Mouse (Mus musculus) embryonic facial prominence, embryonic 14.5 days (tissue): ENCODE data around the gene Cadps. TPM values are rescaled to one million over a fixed set of nuclear protein-coding genes. Genes with fewer than 3 reads are reported as not detected.

ENCODE experiments used
- ATAC-seq: fragments of 200-750 bp; cut with Nextera tagmentation; 2 replicates; pipeline ENCODE4 v1.8.0; 2017; ENCODE audit warnings: low read depth, moderate number of reproducible peaks, moderate TSS enrichment
- DNase-seq: peaks from one replicate; pipeline ENCODE4 v3.0.0-alpha.2; 2015; ENCODE audit warnings: low spot score
- H3K27ac ChIP-seq: fragments of 300-500 bp; sonication (generic); replicated peaks from 2 replicates; pipeline ENCODE4 v1.5.1; 2014; ENCODE audit warnings: low read depth, mild to moderate bottlenecking, low read length, moderate library complexity
- H3K27me3 ChIP-seq: fragments of 300-500 bp; sonication (generic); replicated peaks from 2 replicates; pipeline ENCODE4 v1.6.1; 2014; ENCODE audit warnings: low read length; ENCODE audit not compliant: control insufficient read depth, insufficient read depth
- H3K36me3 ChIP-seq: fragments of 300-500 bp; sonication (generic); 2 replicates; pipeline ENCODE4 v1.6.1; 2014; ENCODE audit warnings: low read length, mixed read lengths; ENCODE audit not compliant: control insufficient read depth, insufficient read depth
- H3K4me1 ChIP-seq: fragments of 300-500 bp; sonication (generic); 2 replicates; pipeline ENCODE4 v1.6.1; 2014; ENCODE audit warnings: antibody characterized with exemption, low read length; ENCODE audit not compliant: control insufficient read depth, insufficient read depth
- H3K4me2 ChIP-seq: fragments of 300-500 bp; sonication (generic); 2 replicates; pipeline ENCODE4 v1.6.1; 2014; ENCODE audit warnings: low read depth, mild to moderate bottlenecking, low read length, moderate library complexity, mixed read lengths
- H3K4me3 ChIP-seq: fragments of 300-500 bp; sonication (generic); 2 replicates; pipeline ENCODE4 v1.5.1; 2014; ENCODE audit warnings: low read depth, mild to moderate bottlenecking, low read length
- H3K9ac ChIP-seq: fragments of 300-500 bp; sonication (generic); 2 replicates; pipeline ENCODE4 v1.6.1; 2014; ENCODE audit warnings: low read depth, mild to moderate bottlenecking, low read length, moderate library complexity, mixed read lengths
- H3K9me3 ChIP-seq: fragments of 300-500 bp; sonication (generic); 2 replicates; pipeline ENCODE4 v1.6.1; 2016; ENCODE audit warnings: low read length; ENCODE audit not compliant: control insufficient read depth
- WGBS: fragments of 180-500 bp; shearing (Covaris S2); extraction: QIAGEN DNeasy Blood & Tissue Kit; methylation state at CpG from one replicate; pipeline ENCODE4 v1.1.7; 2014; 5-methylcytosine and 5-hydroxymethylcytosine counted together
- polyA plus RNA-seq: library from polyadenylated mRNA; unstranded; fragments of >200 nt; fragmentation: Nextera tagmentation; extraction: Ambion mirVana; gene quantifications from 2 replicates; pipeline ENCODE4 v1.2.1, GENCODE M21; 2014

Cadps gene
- polyA plus RNA-seq, 1 experiment from 2014 or later: 5.0 TPM

DNA sequence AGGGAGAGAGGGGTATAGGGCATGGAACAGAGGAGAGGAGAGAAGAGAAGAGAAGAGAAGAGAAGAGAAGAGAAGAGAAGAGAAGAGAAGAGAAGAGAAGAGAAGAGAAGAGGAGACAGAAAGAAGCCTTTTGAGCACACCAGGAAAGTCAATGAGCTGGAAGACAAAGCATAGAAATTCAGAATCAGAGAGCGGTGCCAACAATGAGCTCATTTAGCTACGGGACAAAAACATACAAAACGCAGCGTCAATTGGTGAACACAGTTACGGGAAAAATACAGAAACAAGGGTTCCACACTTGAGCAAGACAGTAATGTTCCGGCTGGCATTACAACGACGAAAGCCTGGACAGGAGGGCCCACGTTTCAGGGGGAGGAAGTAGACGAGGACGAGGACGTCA, 412.6 kb downstream of the Cadps start:
- Histone ChIP-seq H3K4me3 (no peak overlapping the region), H3K27ac (no peak overlapping the region), H3K36me3 (no peaks in the 10 kb centered on the region), H3K4me1 (no peaks in the 10 kb centered on the region), H3K4me2 (no peak overlapping the region), H3K27me3 (no peaks in the 10 kb centered on the region), H3K9ac (no peak overlapping the region), H3K9me3 (no peaks in the 10 kb centered on the region)
- DNase-seq (no peak), ATAC-seq (no peak)
- 87% methylated on average over 12 of the region's 12 CpGs for WGBS

DNA sequence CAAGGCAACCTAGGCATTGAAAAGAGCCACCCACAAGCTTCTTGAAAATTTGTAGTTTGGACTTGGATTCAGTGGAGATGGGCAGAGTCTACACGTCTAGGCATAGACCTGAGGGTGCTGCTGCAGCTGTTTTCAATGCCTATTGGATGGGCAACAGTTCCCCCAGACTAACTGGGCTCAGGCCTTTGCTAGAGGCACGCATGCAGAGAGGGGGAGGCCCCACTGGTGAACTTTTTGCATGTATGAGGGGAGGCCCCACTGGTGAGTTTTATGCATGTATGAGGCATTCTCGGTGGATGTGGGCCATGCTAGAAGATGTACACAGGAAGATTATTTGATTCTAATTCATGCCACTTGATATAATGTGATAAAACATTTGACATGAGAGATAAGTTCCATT, 413.1 kb downstream of the Cadps start:
- H3K27me3 ChIP-seq: no peaks in the 10 kb centered on the region
- H3K9me3 ChIP-seq: no peaks in the 10 kb centered on the region
- H3K9ac ChIP-seq: no peak overlapping the region
- H3K4me3 ChIP-seq: no peak overlapping the region
- ATAC-seq (no peak), DNase-seq (no peak)
- no peaks in the 10 kb centered on the region for H3K36me3 ChIP-seq
- no peaks in the 10 kb centered on the region for H3K4me1 ChIP-seq
- 81% methylated on average over 3 of the region's 3 CpGs for WGBS
- H3K27ac ChIP-seq: no peak overlapping the region
- no peak overlapping the region for H3K4me2 ChIP-seq

DNA sequence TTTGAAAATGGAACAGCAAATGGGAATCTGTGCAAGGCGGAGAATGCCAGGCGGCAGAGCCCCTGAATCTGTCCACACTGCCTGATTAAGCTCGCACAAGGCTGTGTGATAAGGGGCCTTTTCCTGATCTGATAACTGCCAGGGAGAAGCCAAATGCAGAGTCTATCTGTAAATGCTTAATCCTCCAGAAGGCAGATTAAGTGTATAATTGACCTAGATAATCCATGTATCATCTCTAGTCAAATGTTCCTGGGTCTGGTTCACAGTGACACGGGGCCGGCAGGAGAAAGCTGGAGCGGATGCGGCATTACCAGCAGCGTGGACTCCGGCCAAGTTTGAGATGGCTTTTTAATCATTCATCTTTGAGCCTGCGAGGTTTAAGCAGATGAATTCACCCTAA, 416.3 kb downstream of the Cadps start:
- H3K4me2 ChIP-seq: no peak overlapping the region
- DNase-seq (no peak), ATAC-seq (no peak)
- no peak overlapping the region for H3K4me3 ChIP-seq
- H3K36me3 ChIP-seq: no peaks in the 10 kb centered on the region
- no peak overlapping the region for H3K9ac ChIP-seq
- H3K9me3 ChIP-seq: no peaks in the 10 kb centered on the region
- H3K27ac ChIP-seq: no peak overlapping the region
- WGBS: 79% methylated on average over 10 of the region's 10 CpGs
- no peaks in the 10 kb centered on the region for H3K27me3 ChIP-seq
- H3K4me1 ChIP-seq: no peaks in the 10 kb centered on the region

DNA sequence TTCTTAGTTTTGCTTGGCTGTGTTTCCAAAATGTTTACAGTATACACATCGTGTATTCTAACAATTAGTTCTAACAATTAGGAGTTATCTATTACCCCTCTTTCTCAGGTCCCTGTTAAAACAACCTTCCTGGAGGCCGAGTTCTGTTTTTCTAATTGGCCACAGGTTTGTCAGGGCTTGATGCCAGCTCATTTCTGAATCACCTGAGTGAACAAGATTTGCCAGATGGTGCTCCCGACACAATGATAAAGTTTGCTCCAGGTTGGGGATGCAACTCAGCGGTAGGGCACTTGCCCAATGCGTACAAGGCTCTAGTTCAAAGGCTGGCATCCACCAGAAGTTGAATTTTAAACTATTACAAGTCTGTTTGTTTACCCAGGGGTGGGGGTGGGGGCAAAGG, 417.7 kb downstream of the Cadps start:
- DNase-seq (no peak), ATAC-seq (no peak)
- H3K4me3 ChIP-seq: no peak overlapping the region
- H3K27me3 ChIP-seq: no peaks in the 10 kb centered on the region; the same call in 1 of the 2 replicates
- H3K27ac ChIP-seq: no peak overlapping the region
- H3K36me3 ChIP-seq: no peaks in the 10 kb centered on the region
- no peak overlapping the region for H3K4me2 ChIP-seq
- H3K9ac ChIP-seq: no peak overlapping the region
- no peaks in the 10 kb centered on the region for H3K9me3 ChIP-seq
- WGBS: 67% methylated on average over 5 of the region's 5 CpGs
- H3K4me1 ChIP-seq: no peaks in the 10 kb centered on the region

DNA sequence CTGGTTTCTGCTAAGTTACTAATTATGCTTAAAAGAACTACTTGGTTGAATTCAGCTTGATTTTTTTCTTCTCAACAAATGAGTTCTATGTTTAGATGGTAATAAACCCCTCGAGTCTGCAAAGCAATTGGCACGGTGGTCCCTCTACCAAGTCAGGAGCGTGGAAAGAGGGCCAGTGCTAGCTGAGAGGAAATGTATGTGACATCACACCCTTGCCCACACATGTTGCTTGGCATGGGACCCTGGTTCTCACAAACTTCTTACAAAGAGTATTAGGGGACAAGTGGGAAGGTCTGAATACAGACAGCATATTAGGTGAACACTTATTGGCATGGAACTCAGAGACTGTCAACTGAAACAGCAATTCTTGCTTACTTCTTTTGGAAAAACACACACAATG, 418.2 kb downstream of the Cadps start:
- no peak overlapping the region for H3K4me2 ChIP-seq

DNA sequence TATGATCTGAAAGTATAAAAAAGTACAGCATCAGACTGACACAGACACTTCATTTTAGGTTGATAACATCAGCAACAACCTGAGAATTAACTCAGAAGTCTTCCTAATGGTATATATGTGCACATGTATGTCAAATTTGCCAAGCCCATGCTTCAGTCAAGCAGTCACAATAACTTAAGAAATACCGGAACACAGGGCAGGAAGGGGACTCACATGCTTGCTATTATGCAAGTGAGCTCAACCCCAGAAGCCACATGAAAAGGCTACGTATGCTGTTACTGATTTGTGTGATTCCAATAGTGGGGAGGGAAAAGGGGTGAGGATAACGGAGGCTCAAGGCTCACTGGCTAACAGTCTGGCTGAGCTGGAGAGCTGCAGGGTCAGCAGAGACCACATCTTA, 418.8 kb downstream of the Cadps start:
- WGBS: 31% methylated on average over 3 of the region's 3 CpGs
- H3K27me3 ChIP-seq: no peaks in the 10 kb centered on the region; the same call in 1 of the 2 replicates
- DNase-seq: no peak

More for the DNA sequence above, 418.2 kb downstream of the Cadps start:
- WGBS: 70% methylated on average over 3 of the region's 3 CpGs
- DNase-seq (no peak), ATAC-seq (0 out of 2 replicates have a peak, but pooled peaks have one; percentile 33)
- no peaks in the 10 kb centered on the region for H3K36me3 ChIP-seq
- H3K27me3 ChIP-seq: no peaks in the 10 kb centered on the region; the same call in 1 of the 2 replicates
- H3K27ac ChIP-seq: no peak overlapping the region
- no peaks in the 10 kb centered on the region for H3K9me3 ChIP-seq
- H3K4me1 ChIP-seq: no peaks in the 10 kb centered on the region
- no peak overlapping the region for H3K4me3 ChIP-seq
- no peak overlapping the region for H3K9ac ChIP-seq

DNA sequence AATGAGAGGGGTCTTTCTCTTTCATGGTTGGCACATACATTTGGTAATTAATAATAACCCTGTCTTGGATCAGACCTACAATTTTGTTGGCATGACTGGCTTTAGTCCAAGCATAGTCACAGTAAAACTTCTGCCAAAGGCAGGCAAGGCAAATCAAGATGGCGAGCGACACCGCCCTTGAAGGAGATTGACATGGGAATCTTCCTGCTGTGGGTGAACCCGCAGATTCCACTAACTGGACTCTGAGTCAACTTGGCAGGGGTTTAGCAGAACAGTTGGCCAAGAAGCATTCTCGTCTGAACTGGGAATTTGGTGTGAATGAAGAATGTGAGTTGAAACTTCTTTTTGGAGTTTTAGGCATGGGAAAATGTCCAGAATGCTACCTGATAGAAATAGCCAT, 422.8 kb downstream of the Cadps start:
- Histone ChIP-seq H3K9ac (no peak overlapping the region), H3K4me3 (no peak overlapping the region), H3K27me3 (no peaks in the 10 kb centered on the region; the same call in 1 of the 2 replicates), H3K27ac (no peak overlapping the region), H3K9me3 (no peaks in the 10 kb centered on the region), H3K4me2 (no peak overlapping the region), H3K4me1 (no peaks in the 10 kb centered on the region), H3K36me3 (no peaks in the 10 kb centered on the region)
- DNase-seq: no peak
- WGBS: 82% methylated on average over 5 of the region's 5 CpGs
- ATAC-seq: no peak

More for the DNA sequence above, 418.8 kb downstream of the Cadps start:
- Histone ChIP-seq H3K36me3 (no peaks in the 10 kb centered on the region), H3K4me1 (no peaks in the 10 kb centered on the region), H3K4me3 (no peak overlapping the region), H3K9ac (no peak overlapping the region), H3K4me2 (no peak overlapping the region), H3K27ac (no peak overlapping the region), H3K9me3 (no peaks in the 10 kb centered on the region)
- ATAC-seq: no peak

DNA sequence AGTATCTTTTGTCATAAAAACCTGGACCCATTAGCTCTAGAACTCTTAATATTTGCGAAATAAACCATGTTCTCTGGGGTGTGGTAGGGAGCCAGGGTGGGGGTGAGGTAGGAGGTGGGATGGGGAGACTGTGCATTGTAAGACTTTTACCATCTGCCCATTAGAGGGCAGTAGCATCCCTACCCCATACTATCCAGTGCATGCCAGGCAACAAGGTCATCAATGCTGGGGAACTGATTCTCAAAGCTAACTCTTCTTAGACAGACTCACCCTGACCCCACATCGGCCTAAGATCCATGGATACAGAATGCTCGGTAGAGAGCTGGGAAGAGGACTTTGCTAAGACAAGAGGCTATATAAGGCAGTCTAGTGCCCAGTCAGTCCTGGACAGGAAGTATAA, 425.3 kb downstream of the Cadps start:
- Histone ChIP-seq H3K9me3 (no peaks in the 10 kb centered on the region), H3K4me1 (peaks cover 7% of the 10 kb centered on the region; the same call in 1 of the 2 replicates), H3K4me3 (no peak overlapping the region), H3K27ac (no peak overlapping the region), H3K36me3 (no peaks in the 10 kb centered on the region), H3K4me2 (no peak overlapping the region), H3K9ac (no peak overlapping the region), H3K27me3 (no peaks in the 10 kb centered on the region; the same call in 1 of the 2 replicates)
- ATAC-seq (no peak), DNase-seq (no peak)
- WGBS: 67% methylated on average over 3 of the region's 3 CpGs

DNA sequence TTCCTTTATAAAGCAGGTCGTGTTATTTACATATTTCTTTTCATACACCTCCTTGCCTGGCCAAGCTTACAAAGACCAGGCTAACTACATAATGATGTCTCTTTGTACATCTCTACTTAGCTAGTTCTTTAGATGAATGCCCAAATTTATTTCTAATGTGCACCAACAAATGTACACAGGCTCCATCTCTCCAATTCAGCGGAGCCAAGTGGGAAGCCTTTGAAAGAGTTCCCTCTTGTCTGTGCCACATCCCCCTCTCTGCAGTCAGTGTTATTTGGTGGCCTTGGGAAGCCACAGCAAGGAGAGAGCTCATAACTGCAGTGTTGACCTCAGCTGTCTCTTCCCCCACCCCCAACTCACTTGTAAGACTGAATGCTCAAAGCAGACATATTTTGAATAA, 428.6 kb downstream of the Cadps start:
- ATAC-seq (no peak), DNase-seq (no peak)
- peaks cover 4% of the 10 kb centered on the region; the same call in 1 of the 2 replicates for H3K27me3 ChIP-seq
- no peak overlapping the region for H3K27ac ChIP-seq
- WGBS: 68% methylated on average over 2 of the region's 2 CpGs
- H3K9ac ChIP-seq: no peak overlapping the region
- no peak overlapping the region for H3K4me2 ChIP-seq
- peaks cover 9% of the 10 kb centered on the region; the same call in 1 of the 2 replicates for H3K4me1 ChIP-seq
- no peak overlapping the region for H3K4me3 ChIP-seq
- H3K9me3 ChIP-seq: no peaks in the 10 kb centered on the region
- H3K36me3 ChIP-seq: no peaks in the 10 kb centered on the region
